In genomic region chr15:97964836-97965187, GRCm38 (mm10) we compare ENCODE assay signal across 8 mouse cellular contexts. TPM values are rescaled to one million over a fixed set of nuclear protein-coding genes. Genes with fewer than 3 reads are reported as not detected.
A peak's percentile ranks its signal among the peaks of the same experiment; 100 is the strongest.
DNase-seq lines count a peak whose midpoint lies in the region; ATAC-seq lines count a peak whose summit lies in the region.

No protein-coding gene starts in this region.

- WGBS in lung, embryonic 15.5 days = 26% methylated on average over 7 of the region's 7 CpGs
- 22% methylated on average over 7 of the region's 7 CpGs for WGBS in intestine, embryonic 15.5 days
- 13% methylated on average over 7 of the region's 7 CpGs for WGBS in neural tube, embryonic 15.5 days

- ATAC-seq in lung, embryonic 15.5 days (ENCODE audit: borderline replicate concordance, extremely low read depth, low FRiP score, low TSS enrichment) = peak; percentile 24; the same call in 1 of the 2 replicates
- ATAC-seq in intestine, embryonic 15.5 days = peak; percentile 18; the same call in 1 of the 2 replicates
- peak; percentile 39 for ATAC-seq in neural tube, embryonic 15.5 days (ENCODE audit: low FRiP score)
- no peak for ATAC-seq in megakaryocyte-erythroid progenitor cell, adult 5-6 weeks (replicated peaks; ENCODE audit: low FRiP score, low TSS enrichment, poor library complexity, severe bottlenecking)

- no peak overlapping the region for H3K27ac ChIP-seq in lung, embryonic 15.5 days
- no peak overlapping the region for H3K27ac ChIP-seq in intestine, embryonic 15.5 days
- H3K27ac ChIP-seq in neural tube, embryonic 15.5 days (replicated peaks) = peak overlapping the region; percentile 88

- H3K9me3 ChIP-seq in lung, embryonic 15.5 days = no peaks in the 10 kb centered on the region
- H3K9me3 ChIP-seq in intestine, embryonic 15.5 days = no peaks in the 10 kb centered on the region
- no peaks in the 10 kb centered on the region for H3K9me3 ChIP-seq in neural tube, embryonic 15.5 days (replicated peaks)

- H3K27me3 ChIP-seq in lung, embryonic 15.5 days = no peaks in the 10 kb centered on the region
- H3K27me3 ChIP-seq in intestine, embryonic 15.5 days (replicated peaks) = no peaks in the 10 kb centered on the region
- no peaks in the 10 kb centered on the region for H3K27me3 ChIP-seq in neural tube, embryonic 15.5 days (replicated peaks)

- no peak for DNase-seq in lung, postnatal 14 days
- DNase-seq in cerebellum, postnatal 36 days = peak; percentile 21 to 32
- no peak for DNase-seq in left cerebral cortex, adult 18-20 months (ENCODE audit: low spot score in 2 of 2)
- no peak for DNase-seq in layer of hippocampus, adult 18-20 months (ENCODE audit: low spot score in 2 of 2)

- peaks cover 6% of the 10 kb centered on the region for H3K4me1 ChIP-seq in lung, embryonic 15.5 days
- peaks cover 5% of the 10 kb centered on the region for H3K4me1 ChIP-seq in intestine, embryonic 15.5 days (replicated peaks)
- peaks cover 20% of the 10 kb centered on the region for H3K4me1 ChIP-seq in neural tube, embryonic 15.5 days

- H3K9ac ChIP-seq in lung, embryonic 15.5 days = peak overlapping the region; percentile 68
- H3K9ac ChIP-seq in intestine, embryonic 15.5 days = peak overlapping the region; percentile 66
- peak overlapping the region; percentile 79 for H3K9ac ChIP-seq in neural tube, embryonic 15.5 days (replicated peaks)

- peak overlapping the region; percentile 89 for H3K4me2 ChIP-seq in lung, embryonic 15.5 days
- H3K4me2 ChIP-seq in intestine, embryonic 15.5 days (replicated peaks) = peak overlapping the region; percentile 89
- peak overlapping the region; percentile 83 for H3K4me2 ChIP-seq in neural tube, embryonic 15.5 days

- H3K36me3 ChIP-seq in lung, embryonic 15.5 days = no peaks in the 10 kb centered on the region
- H3K36me3 ChIP-seq in intestine, embryonic 15.5 days = no peaks in the 10 kb centered on the region
- peaks cover 5% of the 10 kb centered on the region; the same call in 1 of the 2 replicates for H3K36me3 ChIP-seq in neural tube, embryonic 15.5 days

- peak overlapping the region; percentile 63 for H3K4me3 ChIP-seq in lung, embryonic 15.5 days
- peak overlapping the region; percentile 65 for H3K4me3 ChIP-seq in intestine, embryonic 15.5 days (replicated peaks)
- H3K4me3 ChIP-seq in neural tube, embryonic 15.5 days (replicated peaks) = peak overlapping the region; percentile 76

RNA-seq across cellular contexts. Expression of gene Tmem106c, which starts 0.8 kb away (rescaled TPM):
- 41.4 and 45.7 TPM in 2 replicates for polyA plus RNA-seq in lung, embryonic 15.5 days (2015; fragmentation: Nextera tagmentation; extraction: Ambion mirVana)
- 39.3 and 44.4 TPM in 2 replicates for polyA plus RNA-seq in intestine, embryonic 15.5 days (2015; fragmentation: Nextera tagmentation; extraction: Ambion mirVana)
- 48.0 and 48.6 TPM in 2 replicates for polyA plus RNA-seq in neural tube, embryonic 15.5 days (2015; fragmentation: Nextera tagmentation; extraction: Ambion mirVana)
- 10 to 100 TPM; 33.2 to 34.9 TPM for total RNA-seq in left cerebral cortex, adult 18-20 months (2021)
- 20.9 and 35.9 TPM in 2 replicates for total RNA-seq in megakaryocyte-erythroid progenitor cell, adult 5-6 weeks (2014; fragmentation: Nextera tagmentation)
- 13.1 and 18.7 TPM in 2 replicates for total RNA-seq in megakaryocyte-erythroid progenitor cell, adult 5-6 weeks (2017)
- 10 to 100 TPM; 33.0 to 36.5 TPM for total RNA-seq in layer of hippocampus, adult 18-20 months (2021)

RNA-seq across cellular contexts. Expression of gene Col2a1, which starts 39.7 kb away (rescaled TPM):
- polyA plus RNA-seq in lung, embryonic 15.5 days (2015; fragmentation: Nextera tagmentation; extraction: Ambion mirVana) = 19.1 and 20.1 TPM in 2 replicates
- polyA plus RNA-seq in intestine, embryonic 15.5 days (2015; fragmentation: Nextera tagmentation; extraction: Ambion mirVana) = 2.0 and 2.7 TPM in 2 replicates
- polyA plus RNA-seq in neural tube, embryonic 15.5 days (2015; fragmentation: Nextera tagmentation; extraction: Ambion mirVana) = 33.8 and 62.9 TPM in 2 replicates
- total RNA-seq in left cerebral cortex, adult 18-20 months (2021) = under 1 TPM; 0.86 to 0.91 TPM
- total RNA-seq in megakaryocyte-erythroid progenitor cell, adult 5-6 weeks (2014; fragmentation: Nextera tagmentation) = not detected in 2 replicates
- total RNA-seq in megakaryocyte-erythroid progenitor cell, adult 5-6 weeks (2017) = not detected in 2 replicates
- 1 to 10 TPM; 1.3 to 1.6 TPM for total RNA-seq in layer of hippocampus, adult 18-20 months (2021)

RNA-seq across cellular contexts. Expression of gene Vdr, which starts 54.4 kb away (rescaled TPM):
- polyA plus RNA-seq in lung, embryonic 15.5 days (2015; fragmentation: Nextera tagmentation; extraction: Ambion mirVana) = 0.52 and 0.81 TPM in 2 replicates
- polyA plus RNA-seq in intestine, embryonic 15.5 days (2015; fragmentation: Nextera tagmentation; extraction: Ambion mirVana) = 1.5 and 2.2 TPM in 2 replicates
- 0.17 and 0.63 TPM in 2 replicates for polyA plus RNA-seq in neural tube, embryonic 15.5 days (2015; fragmentation: Nextera tagmentation; extraction: Ambion mirVana)
- total RNA-seq in left cerebral cortex, adult 18-20 months (2021) = 1 to 10 TPM in 1 of 2 experiments, under 1 TPM in 1; 0.75 to 2.3 TPM
- total RNA-seq in megakaryocyte-erythroid progenitor cell, adult 5-6 weeks (2014; fragmentation: Nextera tagmentation) = 1.5 TPM in 1 of 2 replicates, not detected in the other
- total RNA-seq in megakaryocyte-erythroid progenitor cell, adult 5-6 weeks (2017) = 0.85 and 0.88 TPM in 2 replicates
- under 1 TPM; 0.07 to 0.48 TPM for total RNA-seq in layer of hippocampus, adult 18-20 months (2021)

Comparison
In these comparisons a context has a peak if more than half of its experiments do, and no peak if none do; other contexts are left out.
1. DNase-seq: peak in cerebellum, postnatal 36 days (2 of 2); none in lung, postnatal 14 days (single experiment), left cerebral cortex, adult 18-20 months (0 of 2) and layer of hippocampus, adult 18-20 months (0 of 2).
2. Peak in every context shown above with its lines, with median percentiles within 50 percentile points of each other: H3K4me2 ChIP-seq, H3K4me3 ChIP-seq and H3K9ac ChIP-seq.